Mouse (Mus musculus): ENCODE data around the gene Marf1.

Marf1 gene

DNA sequence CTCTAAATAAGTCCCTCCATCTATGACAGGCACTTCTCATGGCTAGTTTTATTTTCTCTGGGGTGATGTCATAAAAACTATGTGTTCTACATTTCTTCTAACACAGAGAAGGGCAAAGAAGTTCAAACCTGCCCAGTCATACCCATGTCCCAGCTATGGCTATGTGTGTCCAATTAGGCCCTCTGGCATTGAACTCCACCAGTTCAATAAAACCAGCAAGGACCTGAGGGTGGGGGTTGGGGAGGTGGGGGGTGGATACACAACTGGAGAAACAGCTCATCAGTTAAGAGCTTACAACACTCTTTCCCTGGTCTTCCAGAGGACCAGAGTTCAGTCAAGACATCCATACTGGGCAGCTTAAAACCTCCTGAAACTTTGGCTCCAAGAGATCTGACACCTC is 24.0 kb downstream of the Marf1 start:
- in situ Hi-C loops (cut with MboI), result no loop called here

DNA sequence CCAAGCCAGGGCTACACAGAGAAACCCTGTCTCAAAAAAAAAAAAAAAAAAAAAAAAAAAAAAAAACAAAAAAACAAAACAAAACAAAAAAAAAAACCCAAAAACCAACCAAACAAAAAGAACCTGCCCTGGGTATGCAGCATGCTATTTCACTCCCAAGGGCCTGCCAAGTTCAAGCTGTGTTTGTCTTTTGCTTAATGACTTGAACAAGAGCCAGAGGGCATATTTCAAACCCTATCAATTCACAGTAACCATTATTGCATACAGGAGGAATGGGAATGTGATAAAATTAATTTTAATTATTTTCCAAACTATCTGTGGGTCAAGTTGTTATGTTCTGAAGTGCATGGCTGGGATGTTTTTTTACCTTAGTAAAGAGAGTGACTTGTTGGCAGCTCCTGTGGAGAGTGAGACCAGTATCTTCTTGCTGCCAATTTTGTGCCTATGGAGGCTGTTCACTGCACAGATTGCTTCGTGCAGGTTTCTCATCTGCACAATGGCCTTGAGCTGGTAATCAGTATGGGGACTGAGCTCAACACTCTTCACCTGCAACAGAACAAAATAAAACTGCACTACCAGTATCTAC is 25.1 kb downstream of the Marf1 start:
- in situ Hi-C loops (cut with MboI), result no loop called here

DNA sequence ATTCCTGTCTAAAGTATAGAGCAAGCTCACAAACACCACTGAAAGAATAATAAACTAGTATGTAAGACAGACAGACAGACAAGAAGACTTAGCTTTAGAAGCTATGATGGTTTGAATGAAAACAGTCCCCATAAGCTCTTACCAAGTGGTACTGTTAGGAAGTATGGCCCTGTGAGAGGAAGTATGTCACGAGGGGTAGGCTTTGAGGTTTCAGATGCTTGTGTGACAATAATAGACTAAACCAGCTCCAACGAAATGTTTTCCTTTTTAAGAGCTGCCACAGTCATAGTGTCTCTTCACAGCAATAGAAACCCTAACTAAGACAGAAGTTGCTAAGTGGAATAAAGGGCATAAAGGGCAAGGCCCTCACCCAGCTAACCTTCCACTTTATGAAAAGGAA is 28.1 kb downstream of the Marf1 start:
- in situ Hi-C loops (cut with MboI), result no loop called here

DNA sequence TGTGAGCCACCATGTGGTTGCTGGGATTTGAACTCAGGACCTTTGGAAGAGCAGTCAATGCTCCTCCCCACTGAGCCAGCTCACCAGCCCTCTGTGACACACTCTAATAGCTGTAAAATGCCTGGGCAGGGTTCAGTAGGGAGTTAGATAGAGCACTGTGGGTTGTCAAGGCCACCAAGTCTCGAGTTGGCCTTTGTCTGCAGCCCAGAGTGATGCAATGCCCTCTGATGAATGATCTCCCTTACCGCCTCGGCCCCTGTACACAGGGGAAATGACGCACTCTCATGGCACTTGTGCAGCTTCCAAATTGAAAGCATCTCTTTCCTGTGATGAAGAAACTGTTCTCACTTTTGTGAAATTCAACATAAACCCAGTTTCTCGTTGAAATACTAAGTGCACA is 31.3 kb downstream of the Marf1 start:
- in situ Hi-C loops (cut with MboI), result no loop called here

DNA sequence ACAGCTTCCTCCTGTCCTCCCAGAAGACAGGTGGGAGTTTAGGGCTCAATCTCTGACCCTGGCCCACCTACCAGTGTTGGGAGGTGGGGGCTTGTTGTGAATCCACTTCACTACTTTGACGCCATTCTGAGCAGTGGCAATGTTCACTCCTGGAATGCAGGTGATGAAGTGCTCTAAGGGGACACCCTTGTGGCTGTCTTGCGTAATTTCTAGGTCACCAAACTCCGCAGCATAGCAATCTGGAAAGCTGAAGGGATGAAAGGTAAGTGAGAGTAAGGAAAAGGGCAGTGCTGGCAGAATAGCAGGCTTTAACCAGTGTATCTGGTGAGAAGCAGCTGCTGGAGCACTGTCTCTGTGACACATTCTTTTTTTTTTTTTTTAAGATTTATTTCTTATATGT is 31.8 kb downstream of the Marf1 start:
- in situ Hi-C loops (cut with MboI), result no loop called here

DNA sequence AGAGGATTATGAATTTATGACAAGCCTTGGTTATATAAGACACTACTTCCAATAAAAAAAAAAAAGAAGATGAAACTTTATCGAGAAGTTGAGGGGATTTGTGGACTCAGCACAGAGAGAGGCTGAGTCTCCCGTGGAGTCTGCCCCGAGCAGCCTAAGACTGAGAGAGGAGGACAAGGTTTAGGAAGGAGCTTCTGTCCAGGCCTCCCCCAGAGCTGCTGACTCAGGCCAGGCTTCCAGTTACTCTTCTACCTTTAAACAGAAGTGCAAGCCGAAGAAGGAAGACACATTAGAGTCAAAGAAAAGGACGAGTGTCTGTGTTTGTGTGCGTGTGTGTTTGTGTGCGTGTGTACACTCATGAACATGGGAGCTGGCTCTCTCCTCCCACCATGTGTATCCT is 32.4 kb downstream of the Marf1 start:
- in situ Hi-C loops (cut with MboI), result no loop called here

DNA sequence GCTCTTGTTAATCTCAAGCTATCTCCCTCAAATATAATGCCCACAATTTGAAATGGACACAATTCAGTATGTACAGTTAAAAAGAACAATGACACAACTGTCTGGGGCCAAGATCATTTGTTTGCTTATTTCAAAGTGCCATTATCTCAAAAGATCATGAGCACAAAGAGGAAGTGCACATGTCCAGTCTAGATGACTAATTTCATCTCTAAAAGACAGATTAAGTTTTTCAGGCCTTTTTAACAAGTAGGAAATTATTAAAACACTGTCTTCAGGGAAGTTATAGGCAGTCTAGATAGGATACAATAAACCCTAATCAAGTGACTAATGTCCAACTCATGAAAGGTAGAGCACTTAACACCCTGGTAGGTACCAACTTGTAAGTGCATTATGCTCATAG is 34.2 kb downstream of the Marf1 start:
- in situ Hi-C loops (cut with MboI), result no loop called here

DNA sequence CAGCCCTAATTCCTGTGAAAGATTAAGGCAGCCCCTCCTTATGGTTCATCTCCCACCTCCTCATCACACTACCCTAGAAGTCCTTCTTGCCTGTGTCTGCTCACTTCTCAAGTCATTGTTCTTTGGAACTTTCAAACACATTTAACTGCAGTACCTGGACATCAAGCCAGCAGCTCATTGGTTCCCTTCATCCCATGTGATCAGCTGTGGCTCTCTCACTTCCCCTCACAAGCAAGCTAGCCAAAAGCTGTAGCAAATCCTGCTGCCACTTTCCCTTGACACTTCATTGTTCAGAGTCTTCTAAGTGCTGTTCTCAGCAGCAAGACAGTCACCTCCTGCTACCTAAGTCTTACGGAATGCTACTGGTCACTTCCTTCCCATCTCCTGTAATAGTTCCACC is 37.9 kb downstream of the Marf1 start:
- in situ Hi-C loops (cut with MboI), result no loop called here

DNA sequence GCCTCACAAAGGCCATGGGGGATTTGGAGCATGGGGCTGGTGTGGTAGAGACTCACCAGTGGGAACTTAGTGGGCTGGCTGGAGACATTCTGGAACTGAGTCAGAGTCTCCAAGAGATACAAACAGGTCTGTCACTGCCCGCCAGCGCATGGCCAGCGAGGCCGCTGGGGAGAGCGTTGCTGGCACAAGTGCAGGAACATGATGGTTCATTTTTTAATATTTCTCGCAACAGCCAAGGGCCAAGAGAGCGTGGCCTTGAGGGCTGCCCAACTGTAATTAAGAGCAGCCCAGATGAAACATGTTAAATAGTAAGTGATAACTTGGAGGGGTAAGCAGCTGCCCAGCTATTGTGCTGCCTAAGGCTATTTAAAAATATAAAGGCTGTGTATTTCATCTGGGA is 38.4 kb downstream of the Marf1 start:
- in situ Hi-C loops (cut with MboI), result no loop called here

DNA sequence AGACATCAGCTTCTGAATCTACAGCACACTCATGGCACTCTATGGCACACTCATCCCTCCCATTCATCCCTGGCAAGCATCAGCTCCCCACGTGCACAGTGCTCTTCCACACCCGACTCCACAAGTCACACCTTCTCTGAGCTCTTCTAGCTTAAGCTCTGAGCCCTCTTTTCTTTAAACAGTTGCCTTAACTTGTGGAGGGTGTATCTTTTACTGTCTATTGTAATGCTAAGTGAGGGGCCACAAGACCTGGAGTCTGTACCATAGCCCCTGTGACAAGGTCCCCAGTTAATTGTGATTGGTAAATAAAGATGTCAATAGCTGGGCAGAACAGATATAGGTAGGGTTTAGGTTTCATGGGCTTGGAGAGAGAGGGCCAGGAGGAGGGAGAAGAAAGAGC is 39.2 kb downstream of the Marf1 start:
- in situ Hi-C loops (cut with MboI), result no loop called here

DNA sequence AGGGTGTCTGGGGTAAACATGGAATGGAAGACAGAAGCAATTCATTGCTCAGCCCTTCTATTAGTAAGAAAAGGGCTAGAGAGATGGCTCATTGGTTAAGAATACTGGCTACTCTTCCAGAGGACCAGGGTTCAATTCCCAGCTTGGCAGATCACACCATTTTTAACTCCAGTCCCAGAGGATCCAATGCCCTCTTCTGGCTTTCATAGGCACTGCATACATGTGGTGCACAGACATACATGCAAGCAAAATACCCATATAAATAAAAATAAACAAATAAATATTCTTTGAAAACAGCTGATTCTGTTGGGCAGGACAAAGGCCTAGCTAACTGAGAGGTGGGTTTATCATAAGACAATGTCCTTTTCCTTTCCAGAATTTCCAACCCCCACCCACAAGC is 40.6 kb downstream of the Marf1 start:
- in situ Hi-C loops (cut with MboI), result no loop called here

DNA sequence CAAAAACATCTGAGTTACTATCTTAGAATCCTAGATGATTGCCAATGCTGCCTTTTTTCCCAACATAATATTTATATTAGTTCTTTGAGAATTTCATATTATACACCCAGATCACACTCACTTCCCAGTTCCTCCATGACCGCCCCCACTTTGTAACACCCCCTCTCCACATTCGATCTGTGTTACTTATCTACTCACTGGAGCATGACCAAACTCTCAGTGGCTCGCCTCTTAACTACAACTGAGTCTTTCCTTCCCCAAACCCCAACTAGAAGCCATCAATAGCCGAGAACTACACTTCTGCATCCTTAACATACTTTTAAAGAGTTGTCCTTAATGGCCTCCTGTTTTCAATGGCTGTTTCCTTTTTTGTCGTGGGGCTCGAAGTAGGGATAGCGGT is 41.6 kb downstream of the Marf1 start:
- in situ Hi-C loops (cut with MboI), result no loop called here

DNA sequence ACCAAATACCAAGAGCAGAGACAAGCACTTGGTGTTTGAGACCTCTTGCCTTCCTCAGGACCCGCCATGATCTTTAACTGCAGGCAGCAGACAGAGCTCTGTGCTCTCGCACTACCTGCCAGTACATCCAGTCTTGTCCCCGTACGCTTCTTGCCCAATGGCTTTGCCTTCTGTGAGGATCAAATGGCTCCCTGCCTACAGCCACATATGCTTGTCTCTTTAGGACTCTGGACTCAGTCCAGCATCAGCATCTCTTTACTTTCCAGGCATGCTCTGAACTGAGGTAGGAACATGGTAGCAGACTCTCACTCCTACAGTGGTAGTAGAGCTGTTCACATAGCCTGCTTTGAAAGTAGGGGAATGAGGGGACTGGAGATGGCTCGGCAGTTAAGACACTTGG is 42.2 kb downstream of the Marf1 start:
- in situ Hi-C loops (cut with MboI), result no loop called here

DNA sequence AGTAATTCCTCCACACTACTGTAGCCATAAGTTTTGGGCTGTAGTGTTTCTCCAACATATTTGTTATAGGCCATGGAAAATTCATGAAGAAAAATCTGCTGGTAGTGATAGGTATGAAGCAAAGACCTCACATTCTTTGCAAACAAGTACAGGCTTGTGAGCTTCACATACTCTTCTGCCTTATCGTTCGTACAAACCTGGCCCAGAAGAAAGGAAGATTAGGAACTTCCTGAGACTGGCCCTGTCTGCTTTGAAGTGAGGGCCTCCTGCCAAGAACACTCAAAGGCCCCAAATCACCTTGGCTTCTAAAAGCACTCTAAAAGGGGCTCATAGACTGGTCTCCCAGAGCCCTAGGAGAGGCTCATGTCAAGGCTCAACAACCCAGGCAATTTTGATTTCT is 45.9 kb downstream of the Marf1 start:
- in situ Hi-C loops (cut with MboI), result no loop called here

DNA sequence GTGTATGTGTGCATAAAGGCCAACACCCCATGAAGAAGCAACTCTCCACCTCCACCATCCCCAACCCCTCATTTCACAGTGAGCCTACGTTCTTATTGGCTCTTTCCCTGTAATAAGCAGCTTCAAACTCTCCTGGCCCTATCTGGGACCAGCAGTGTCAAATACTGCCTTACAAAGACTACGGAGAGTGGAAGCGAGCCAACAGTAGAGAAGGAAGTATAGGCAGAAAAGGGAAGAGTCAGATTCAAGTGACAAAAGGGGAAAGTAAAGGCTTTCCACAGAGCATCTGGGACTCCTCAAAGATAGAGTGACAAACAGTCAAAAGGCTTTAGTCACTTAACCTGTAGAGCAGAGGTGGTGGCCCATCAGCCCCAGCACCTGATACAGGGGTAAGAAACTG is 50.4 kb downstream of the Marf1 start:
- in situ Hi-C loops (cut with MboI), result no loop called here

DNA sequence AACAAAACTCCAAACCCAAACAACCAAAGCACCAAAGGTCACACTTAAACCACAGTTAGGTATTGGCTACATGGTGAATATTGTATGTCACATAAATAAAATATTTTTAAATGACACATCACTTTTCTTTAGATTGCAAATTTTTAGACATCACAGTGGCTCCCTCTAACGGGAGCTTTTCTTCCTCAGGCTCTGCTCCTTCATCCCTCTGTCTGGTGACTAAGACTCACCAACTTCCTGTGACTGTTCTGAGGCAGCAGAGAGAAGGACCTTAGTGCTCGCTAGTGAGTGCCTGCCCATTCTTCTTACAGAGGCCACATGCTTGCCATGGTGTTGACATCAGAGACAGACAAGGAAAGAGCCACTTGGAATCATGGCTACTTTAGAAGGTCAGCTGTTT is 51.0 kb downstream of the Marf1 start:
- in situ Hi-C loops (cut with MboI), result no loop called here

DNA sequence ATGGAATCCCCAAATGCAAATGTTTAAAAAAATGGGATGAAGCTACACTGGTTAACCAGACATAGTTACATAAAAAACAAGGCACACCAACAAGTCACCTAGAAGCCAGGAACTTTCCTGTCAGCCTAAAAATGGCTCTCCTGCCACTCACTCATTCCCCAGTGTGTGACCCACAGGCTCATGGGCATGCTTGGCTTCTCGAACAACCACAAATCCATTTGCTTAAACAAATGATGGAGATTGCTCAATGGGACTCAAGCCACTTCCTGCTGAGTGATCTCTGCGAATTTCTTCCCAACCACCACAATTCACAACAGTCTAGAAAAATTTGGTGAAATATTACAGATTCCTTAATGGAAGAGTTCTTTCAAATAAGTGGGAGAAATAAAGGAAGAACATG is 52.2 kb downstream of the Marf1 start:
- in situ Hi-C loops (cut with MboI), result no loop called here

DNA sequence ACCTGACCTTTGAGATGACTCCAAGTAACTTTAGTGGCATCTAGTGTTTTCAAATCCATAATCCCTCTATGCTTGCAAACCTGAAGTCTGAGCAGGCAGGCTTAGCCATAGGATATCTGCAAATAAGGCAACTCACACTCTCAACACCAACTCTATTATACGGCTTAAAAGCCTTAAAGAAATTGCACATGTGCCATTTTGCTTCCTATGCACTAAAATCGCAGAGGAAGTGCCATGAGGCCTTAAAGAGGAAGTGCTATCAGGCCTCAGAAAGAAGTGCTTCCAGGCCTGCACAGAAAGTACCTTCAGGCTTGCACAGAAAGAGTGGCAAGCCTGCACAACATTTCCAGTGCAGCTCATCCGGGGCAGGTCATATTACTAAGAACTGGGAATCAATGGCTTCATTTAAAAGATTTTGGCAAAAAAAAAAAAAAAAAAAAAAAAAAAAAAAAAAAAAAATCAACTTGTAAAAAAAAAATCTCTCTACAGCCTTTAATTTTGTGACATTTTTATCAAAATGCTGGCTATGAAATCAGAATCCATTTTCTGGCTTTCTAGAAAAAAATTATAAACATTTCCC is 53.4 kb downstream of the Marf1 start:
- in situ Hi-C loops (cut with MboI), result no loop called here

DNA sequence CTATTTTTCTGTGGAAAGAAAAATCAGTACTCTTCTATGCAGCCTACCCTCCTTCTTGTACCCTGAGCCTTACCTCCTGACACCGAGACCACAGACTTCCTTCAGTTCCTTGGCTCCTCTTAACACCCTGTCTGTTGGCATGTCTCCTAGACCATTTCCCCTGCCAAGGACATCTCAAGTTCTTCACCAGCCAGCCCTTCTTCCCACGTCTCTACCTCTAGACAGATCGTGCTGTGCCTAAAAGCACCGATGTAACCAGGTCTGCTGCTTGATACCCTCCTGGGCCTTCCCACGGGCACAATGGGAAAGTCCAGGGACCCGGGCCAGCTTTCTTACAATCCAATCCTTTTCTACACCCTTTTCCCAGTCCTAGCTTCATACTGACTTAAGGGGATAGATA is 57.3 kb downstream of the Marf1 start:
- in situ Hi-C loops (cut with MboI), result no loop called here

DNA sequence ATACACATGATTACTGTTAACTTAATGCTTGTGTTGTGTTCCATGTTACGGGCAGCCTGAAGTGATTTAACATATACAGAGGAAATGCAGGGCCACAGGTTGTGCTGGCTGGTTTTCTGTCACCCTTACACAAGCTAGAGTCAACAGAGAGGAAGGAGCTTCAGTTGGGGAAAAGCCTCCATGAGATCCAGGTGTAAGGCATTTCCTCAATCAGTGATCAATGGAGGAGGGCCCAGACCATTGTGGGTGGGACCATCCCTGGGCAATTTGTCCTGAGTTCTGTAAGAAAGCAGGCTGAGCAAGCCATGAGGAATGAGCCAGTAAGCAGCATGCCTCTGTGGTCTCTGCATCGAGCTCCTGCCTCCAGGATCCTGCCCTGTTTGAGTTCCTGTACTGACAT is 71.4 kb downstream of the Marf1 start:
- in situ Hi-C loops (cut with MboI), result no loop called here

DNA sequence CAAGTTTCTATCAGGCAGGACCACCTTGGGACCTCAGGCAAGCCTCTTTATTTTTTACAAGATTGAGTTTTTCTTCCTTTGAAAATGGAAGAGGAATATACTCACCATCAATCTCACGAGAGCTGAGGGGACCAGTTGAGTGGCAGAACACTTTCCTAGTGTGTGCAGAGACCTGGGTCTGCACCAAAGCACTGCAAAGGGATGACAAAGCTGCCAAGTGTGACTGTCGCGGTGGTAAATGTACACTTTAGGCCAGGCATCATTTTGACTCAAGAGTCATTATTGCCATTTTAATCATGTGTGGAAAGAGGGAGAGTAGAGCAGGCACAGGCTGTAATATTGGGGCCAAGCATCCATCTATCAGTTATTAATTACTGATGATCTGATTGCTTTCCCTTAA is 73.9 kb downstream of the Marf1 start:
- in situ Hi-C loops (cut with MboI), result no loop called here

DNA sequence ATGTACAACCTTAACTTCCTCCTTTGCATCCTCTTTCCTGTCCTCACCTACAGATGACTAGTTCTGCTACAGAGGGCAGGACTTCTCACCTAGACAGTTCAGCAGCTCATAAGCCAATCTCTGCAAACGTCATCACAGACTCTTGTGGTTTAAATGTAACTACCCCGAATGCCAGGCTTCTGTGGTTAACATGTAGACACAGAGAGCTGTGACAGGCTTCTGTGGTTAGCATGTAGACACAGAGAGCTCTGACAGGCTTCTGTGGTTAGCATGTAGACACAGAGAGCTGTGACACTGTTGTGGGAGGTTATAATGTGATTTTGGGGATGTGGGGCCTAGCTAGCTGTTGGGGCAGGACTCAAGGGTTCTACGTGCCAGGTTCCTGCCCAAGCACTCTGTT is 74.9 kb downstream of the Marf1 start:
- in situ Hi-C loops (cut with MboI), result no loop called here

DNA sequence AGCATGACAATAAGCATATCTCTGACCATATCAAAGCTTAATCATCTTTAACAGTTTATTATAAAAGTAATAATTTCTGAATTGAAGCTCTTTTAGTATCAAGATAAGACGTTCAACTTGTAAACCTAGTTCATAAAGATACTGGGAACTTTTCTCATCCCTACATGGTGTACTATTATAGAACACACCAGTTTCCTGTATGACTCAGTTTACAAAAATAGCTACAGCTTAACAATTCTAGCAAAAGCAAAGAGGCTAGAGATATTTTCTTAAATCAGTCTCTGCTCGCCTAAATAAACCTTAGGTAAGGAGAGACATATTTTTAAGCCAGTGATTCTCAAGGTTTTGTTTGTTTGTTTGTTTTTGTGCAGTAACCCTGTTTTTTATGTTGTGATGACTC is 80.2 kb downstream of the Marf1 start:
- in situ Hi-C loops (cut with MboI), result no loop called here

DNA sequence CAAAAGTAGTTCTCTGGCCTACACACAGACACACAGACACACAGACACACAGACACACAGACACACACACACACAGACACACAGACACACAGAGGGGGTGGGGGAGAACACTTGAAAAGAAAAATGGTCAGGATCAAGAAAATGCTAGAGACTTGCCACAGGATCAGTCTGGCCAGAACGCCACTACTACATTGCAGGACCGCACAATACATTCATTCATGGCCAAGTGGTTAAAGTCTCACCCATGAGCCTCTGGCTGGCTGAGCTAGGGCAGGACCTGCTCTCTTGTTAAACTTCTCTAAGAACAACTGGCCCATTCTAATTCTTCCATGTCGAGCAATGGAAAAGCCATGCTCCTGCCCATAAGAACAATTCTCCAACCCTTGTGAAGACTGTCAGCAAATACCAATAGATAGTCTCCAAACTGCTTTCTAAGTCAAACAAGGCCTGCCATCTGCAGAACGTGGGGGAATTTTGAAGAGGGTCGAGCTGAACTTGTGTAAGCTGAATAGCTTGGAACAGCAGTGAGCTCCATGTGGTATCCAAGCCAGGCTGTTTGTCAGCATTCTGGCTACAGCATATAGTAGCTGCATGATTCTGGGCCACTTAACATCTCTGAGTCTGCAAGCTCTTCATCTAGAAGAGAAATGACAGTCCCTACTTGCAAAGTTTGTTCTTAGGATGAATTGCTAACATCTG is 92.5 kb downstream of the Marf1 start:
- in situ Hi-C loops (cut with MboI), result no loop called here
